Mouse (Mus musculus) forebrain, embryonic 11.5 days (tissue): ENCODE measurements at regions not wholly inside any gene's neighbourhood (a gene's known extent, or its start where the extent isn't known, plus 50 kb on each side); places are given as distances from the start of the nearest gene placed in this dataset.

Experiments used
- ATAC-seq: fragments of 200-750 bp; cut with Nextera tagmentation; replicated peaks from 2 replicates; pipeline ENCODE4 v1.8.0; 2017; ENCODE audit warnings: moderate TSS enrichment; ENCODE audit not compliant: low FRiP score
- DNase-seq: peaks from one replicate; pipeline ENCODE4 v3.0.0-alpha.2; 2017; ENCODE audit warnings: low spot score
- H3K27ac ChIP-seq: fragments of 300-500 bp; sonication (generic); 2 replicates; pipeline ENCODE4 v1.5.1; 2014; ENCODE audit warnings: low read depth, low read length
- H3K27me3 ChIP-seq: fragments of 300-500 bp; sonication (generic); 2 replicates; pipeline ENCODE4 v1.6.1; 2014; ENCODE audit warnings: mild to moderate bottlenecking, low read length, mixed read lengths; ENCODE audit not compliant: control insufficient read depth, insufficient read depth
- H3K36me3 ChIP-seq: fragments of 300-500 bp; sonication (generic); 2 replicates; pipeline ENCODE4 v1.6.1; 2014; ENCODE audit warnings: mild to moderate bottlenecking, low read length, moderate library complexity, mixed read lengths; ENCODE audit not compliant: control insufficient read depth, insufficient read depth
- H3K4me1 ChIP-seq: fragments of 300-500 bp; sonication (generic); replicated peaks from 2 replicates; pipeline ENCODE4 v1.6.1; 2014; ENCODE audit warnings: low read length, mixed read lengths; ENCODE audit not compliant: control insufficient read depth, insufficient read depth
- H3K4me2 ChIP-seq: fragments of 300-500 bp; sonication (generic); 2 replicates; pipeline ENCODE4 v1.6.1; 2014; ENCODE audit warnings: low read depth, mild to moderate bottlenecking, low read length, moderate library complexity, mixed read lengths; ENCODE audit not compliant: severe bottlenecking
- H3K4me3 ChIP-seq: fragments of 300-500 bp; sonication (generic); 2 replicates; pipeline ENCODE4 v1.5.1; 2014; ENCODE audit warnings: low read depth, low read length
- H3K9ac ChIP-seq: fragments of 300-500 bp; sonication (generic); 2 replicates; pipeline ENCODE4 v1.6.1; 2014; ENCODE audit warnings: low read length
- H3K9me3 ChIP-seq: fragments of 300-500 bp; sonication (generic); 2 replicates; pipeline ENCODE4 v1.6.1; 2016; ENCODE audit warnings: low read length, mixed read lengths; ENCODE audit not compliant: control insufficient read depth
- WGBS: fragments of 180-500 bp; shearing (Covaris S2); extraction: QIAGEN DNeasy Blood & Tissue Kit; methylation state at CpG from one replicate; pipeline ENCODE4 v1.1.7; 2014; 5-methylcytosine and 5-hydroxymethylcytosine counted together

- no peaks in the 10 kb centered on the region for H3K36me3 ChIP-seq
- no peak for ATAC-seq
Measured at GRCm38 (mm10) chr10:17103416-17103815, 619.6 kb upstream of the Cited2 start.

DNA sequence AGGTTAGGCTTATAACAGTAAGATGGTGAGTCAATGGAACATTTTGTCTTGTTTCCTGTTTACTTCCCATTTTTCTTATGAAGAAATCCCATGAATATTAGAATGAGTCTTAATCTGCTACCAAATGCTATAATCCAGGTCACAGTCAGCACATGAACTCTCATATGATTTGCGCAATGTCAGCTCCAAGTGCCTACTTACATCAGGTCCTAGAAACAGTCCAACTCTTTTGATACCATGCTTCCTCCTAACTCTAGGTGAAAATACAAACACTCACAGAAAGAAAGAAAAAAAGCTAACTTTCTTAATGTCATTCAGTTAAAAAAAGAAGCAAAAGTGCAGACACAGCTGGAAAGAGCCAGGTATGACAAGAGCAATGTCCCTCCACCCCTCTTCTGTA, 616.2 kb upstream of the Cited2 start:
- H3K27ac ChIP-seq: no peak overlapping the region
- H3K4me3 ChIP-seq: no peak overlapping the region
- no peaks in the 10 kb centered on the region for H3K27me3 ChIP-seq
- no peaks in the 10 kb centered on the region for H3K36me3 ChIP-seq
- DNase-seq (no peak), ATAC-seq (no peak)
- WGBS: 97% methylated on average over 1 of the region's 1 CpGs
- no peaks in the 10 kb centered on the region; the same call in 1 of the 2 replicates for H3K4me1 ChIP-seq
- no peaks in the 10 kb centered on the region for H3K9me3 ChIP-seq
- no peak overlapping the region for H3K4me2 ChIP-seq
- no peak overlapping the region for H3K9ac ChIP-seq

More at GRCm38 (mm10) chr10:17103416-17103815, 619.6 kb upstream of the Cited2 start:
- Histone ChIP-seq H3K4me1 (peaks cover 6% of the 10 kb centered on the region), H3K9ac (no peak overlapping the region), H3K9me3 (no peaks in the 10 kb centered on the region), H3K4me3 (no peak overlapping the region), H3K27me3 (no peaks in the 10 kb centered on the region), H3K4me2 (no peak overlapping the region), H3K27ac (no peak overlapping the region)
- no peak for DNase-seq
- 79% methylated on average over 2 of the region's 2 CpGs for WGBS

DNA sequence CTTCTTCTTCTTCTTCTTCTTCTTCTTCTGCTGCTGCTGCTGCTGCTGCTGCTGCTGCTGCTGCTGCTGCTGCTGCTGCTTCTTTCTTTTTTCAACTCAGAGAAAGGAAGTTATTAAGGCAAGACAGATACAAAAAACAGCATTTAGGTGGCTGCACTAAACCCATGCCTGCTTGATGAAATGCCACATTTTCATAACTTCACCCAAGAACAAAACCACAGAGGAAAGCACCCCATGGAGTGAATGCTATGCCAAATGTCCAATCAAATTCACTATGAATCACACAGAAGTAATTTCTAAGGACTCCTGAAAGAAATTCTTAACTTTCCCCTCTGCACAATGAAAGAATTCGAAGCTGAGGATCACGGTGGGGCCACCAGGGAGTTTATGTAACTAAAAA, 611.9 kb upstream of the Cited2 start:
- H3K36me3 ChIP-seq: no peaks in the 10 kb centered on the region

DNA sequence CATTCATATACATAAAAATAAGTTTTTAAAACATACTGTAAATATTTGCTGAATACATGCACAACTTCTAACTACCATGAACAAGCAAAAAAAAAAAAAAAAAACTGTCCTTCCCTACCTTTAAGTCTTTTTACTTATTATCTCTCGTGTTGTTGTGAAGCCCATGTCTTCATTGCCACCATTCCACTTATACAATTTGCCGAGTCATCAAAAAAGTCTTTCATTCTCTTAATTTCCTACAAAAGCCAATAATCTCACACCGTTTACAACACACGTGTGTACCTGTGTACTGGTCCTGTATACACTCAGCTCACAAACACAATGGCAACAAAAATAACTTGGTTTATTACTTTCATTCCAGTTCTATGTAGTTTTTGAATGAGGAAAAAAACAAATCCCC, 608.2 kb upstream of the Cited2 start:
- 91% methylated on average over 4 of the region's 4 CpGs for WGBS
- H3K9me3 ChIP-seq: no peaks in the 10 kb centered on the region
- no peak for DNase-seq

More for the DNA sequence above, 611.9 kb upstream of the Cited2 start:
- Histone ChIP-seq H3K4me2 (no peak overlapping the region), H3K27ac (no peak overlapping the region), H3K27me3 (no peaks in the 10 kb centered on the region), H3K4me1 (no peaks in the 10 kb centered on the region), H3K9me3 (no peaks in the 10 kb centered on the region), H3K9ac (no peak overlapping the region), H3K4me3 (no peak overlapping the region)
- ATAC-seq: no peak
- no peak for DNase-seq
- 80% methylated on average over 2 of the region's 2 CpGs for WGBS

DNA sequence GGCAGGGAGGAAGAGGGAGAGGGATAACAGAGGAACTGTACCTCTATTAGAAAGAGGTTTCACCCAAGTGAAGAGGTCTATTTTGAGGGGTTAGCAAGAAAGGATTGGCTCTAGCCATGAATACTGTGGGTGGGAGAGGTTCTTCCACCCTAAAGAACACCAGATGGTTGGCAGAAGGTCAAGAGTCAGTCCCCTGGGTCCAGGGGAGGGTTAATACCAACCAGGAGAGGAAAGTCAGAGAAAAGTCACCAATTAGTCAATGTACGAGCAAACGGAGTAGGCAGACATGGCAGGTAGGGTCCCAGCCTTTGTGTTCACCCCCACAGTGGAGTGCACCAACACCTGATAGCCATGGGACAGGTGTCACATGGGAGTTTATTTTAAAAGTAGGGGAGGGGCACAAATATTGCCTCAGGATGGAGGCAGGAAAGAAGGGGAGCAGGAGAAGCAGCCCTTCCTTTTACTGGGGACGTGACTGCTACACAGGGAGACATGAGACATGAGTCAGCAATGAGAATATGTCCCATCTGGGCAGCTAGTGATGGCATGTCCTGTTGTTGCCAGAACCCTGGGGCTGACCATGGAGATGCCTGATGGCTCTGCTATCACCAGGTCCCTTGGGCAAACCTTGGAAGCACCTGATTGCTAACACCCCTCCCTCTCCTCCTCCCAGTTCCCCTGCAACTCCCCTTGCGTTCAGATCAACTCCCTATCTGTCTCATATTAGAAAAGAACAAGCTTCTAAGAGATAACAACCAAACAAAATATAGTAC, 593.4 kb upstream of the Cited2 start:
- no peak for ATAC-seq
- WGBS: 90% methylated on average over 4 of the region's 4 CpGs
- Histone ChIP-seq H3K27me3 (no peaks in the 10 kb centered on the region), H3K9ac (no peak overlapping the region), H3K9me3 (peaks cover 3% of the 10 kb centered on the region; the same call in 1 of the 2 replicates), H3K27ac (no peak overlapping the region), H3K4me1 (no peaks in the 10 kb centered on the region), H3K4me3 (no peak overlapping the region), H3K36me3 (no peaks in the 10 kb centered on the region), H3K4me2 (no peak overlapping the region)
- no peak for DNase-seq

More for the DNA sequence above, 608.2 kb upstream of the Cited2 start:
- Histone ChIP-seq H3K27ac (no peak overlapping the region), H3K36me3 (no peaks in the 10 kb centered on the region), H3K4me3 (no peak overlapping the region), H3K9ac (no peak overlapping the region), H3K27me3 (no peaks in the 10 kb centered on the region), H3K4me1 (no peaks in the 10 kb centered on the region), H3K4me2 (no peak overlapping the region)
- no peak for ATAC-seq

GRCm38 (mm10) chr10:17130661-17131060, 592.4 kb upstream of the Cited2 start:
- ATAC-seq (no peak), DNase-seq (no peak)
- WGBS: 93% methylated on average over 1 of the region's 1 CpGs
- no peaks in the 10 kb centered on the region for H3K36me3 ChIP-seq
- H3K4me3 ChIP-seq: no peak overlapping the region
- no peak overlapping the region for H3K9ac ChIP-seq
- H3K27me3 ChIP-seq: no peaks in the 10 kb centered on the region
- no peak overlapping the region for H3K4me2 ChIP-seq
- no peaks in the 10 kb centered on the region for H3K9me3 ChIP-seq
- H3K27ac ChIP-seq: no peak overlapping the region
- H3K4me1 ChIP-seq: no peaks in the 10 kb centered on the region

DNA sequence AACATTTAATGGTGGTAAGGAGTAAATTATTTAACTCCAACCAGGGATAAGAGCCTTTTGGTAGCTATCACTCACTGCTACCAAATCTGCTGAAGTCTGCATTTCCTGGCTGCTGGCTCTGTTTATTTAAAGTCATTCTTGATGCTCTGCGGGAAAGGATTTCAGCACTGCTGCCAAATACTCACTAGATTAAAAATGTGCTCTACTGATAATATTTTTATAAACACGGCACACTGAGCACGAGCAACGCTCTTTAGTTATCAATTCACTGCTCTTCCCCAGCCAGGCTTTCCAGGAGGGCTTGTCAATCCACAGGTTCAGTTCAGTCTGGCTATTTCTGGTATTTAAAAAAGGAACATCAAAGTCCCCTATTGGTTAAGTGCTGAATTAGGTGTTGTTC, 591.3 kb upstream of the Cited2 start:
- Histone ChIP-seq H3K27me3 (no peaks in the 10 kb centered on the region), H3K4me2 (no peak overlapping the region), H3K9me3 (no peaks in the 10 kb centered on the region), H3K9ac (no peak overlapping the region), H3K36me3 (no peaks in the 10 kb centered on the region), H3K4me3 (no peak overlapping the region), H3K27ac (no peak overlapping the region), H3K4me1 (no peaks in the 10 kb centered on the region)
- no peak for ATAC-seq
- no peak for DNase-seq
- 87% methylated on average over 4 of the region's 4 CpGs for WGBS

- Histone ChIP-seq H3K9ac (no peak overlapping the region), H3K9me3 (no peaks in the 10 kb centered on the region), H3K4me2 (no peak overlapping the region), H3K4me1 (0 out of 2 replicates have a peak, but pooled peaks cover 3% of the 10 kb centered on the region), H3K36me3 (no peaks in the 10 kb centered on the region), H3K27me3 (no peaks in the 10 kb centered on the region), H3K27ac (no peak overlapping the region), H3K4me3 (no peak overlapping the region)
- WGBS: 52% methylated on average over 3 of the region's 3 CpGs
- no peak for DNase-seq
- no peak for ATAC-seq
Measured at GRCm38 (mm10) chr10:17175385-17175784, 547.6 kb upstream of the Cited2 start.

GRCm38 (mm10) chr10:17177054-17177453, 546.0 kb upstream of the Cited2 start:
- H3K4me1 ChIP-seq: 0 out of 2 replicates have a peak, but pooled peaks cover 3% of the 10 kb centered on the region

More at GRCm38 (mm10) chr10:17177054-17177453, 546.0 kb upstream of the Cited2 start:
- Histone ChIP-seq H3K9me3 (no peaks in the 10 kb centered on the region), H3K9ac (no peak overlapping the region), H3K27ac (no peak overlapping the region), H3K36me3 (no peaks in the 10 kb centered on the region), H3K4me2 (no peak overlapping the region), H3K4me3 (no peak overlapping the region), H3K27me3 (no peaks in the 10 kb centered on the region)
- 28% methylated on average over 1 of the region's 1 CpGs for WGBS
- no peak for DNase-seq
- ATAC-seq: no peak
